Mouse (Mus musculus): ENCODE results near the gene Smug1. TPM values are rescaled to one million over a fixed set of nuclear protein-coding genes. Genes with fewer than 3 reads are reported as not detected.

The Smug1 gene
- total RNA-seq, 2 experiments from 2014 or later = 1.8 to 4.7 TPM

DNA sequence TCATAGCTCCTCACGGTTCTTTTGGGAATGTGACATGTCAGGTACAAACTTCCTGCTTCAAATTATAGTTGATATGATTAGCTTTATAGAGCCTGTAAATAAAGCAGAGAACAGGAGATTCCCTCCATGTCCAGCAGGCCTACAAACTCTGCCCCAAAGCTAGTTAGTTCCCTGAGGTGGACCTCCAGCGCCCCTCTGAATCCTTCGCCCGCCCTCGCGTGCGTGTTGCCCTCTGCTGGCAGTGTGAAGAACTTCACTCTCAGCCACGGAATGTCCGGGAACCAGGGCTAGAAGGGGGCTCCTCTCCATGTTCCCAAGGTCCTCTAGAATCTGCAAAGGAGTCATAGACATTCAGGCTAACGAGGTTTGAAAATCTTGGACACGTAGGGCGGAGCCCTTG, 11.2 kb upstream of the Smug1 start:
- ATAC-seq (replicated peaks; ENCODE audit: poor library complexity, severe bottlenecking) = peak; percentile 53

DNA sequence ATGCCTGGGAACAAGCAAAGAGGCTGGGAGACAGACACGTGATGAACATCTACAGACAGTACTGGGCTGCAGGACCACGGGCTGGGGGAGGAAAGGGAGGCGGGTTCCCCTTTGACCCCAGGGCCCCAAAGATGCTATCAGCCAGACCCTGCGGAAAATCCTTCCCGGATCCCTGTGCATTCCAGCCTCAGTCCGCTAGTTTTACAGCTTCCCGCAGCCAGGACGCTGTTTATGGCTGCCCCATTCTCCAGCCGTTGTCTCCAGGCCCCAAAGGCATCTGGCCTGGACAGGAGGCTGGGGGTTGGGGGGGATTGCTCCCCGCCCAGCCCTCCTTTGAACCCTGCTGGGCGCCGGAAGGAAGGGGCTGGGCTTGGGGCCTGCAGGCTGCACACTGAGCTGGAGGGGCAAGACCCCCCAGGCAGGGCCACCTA, 10.7 kb upstream of the Smug1 start:
- no peak for ATAC-seq (replicated peaks; ENCODE audit: poor library complexity, severe bottlenecking)

DNA sequence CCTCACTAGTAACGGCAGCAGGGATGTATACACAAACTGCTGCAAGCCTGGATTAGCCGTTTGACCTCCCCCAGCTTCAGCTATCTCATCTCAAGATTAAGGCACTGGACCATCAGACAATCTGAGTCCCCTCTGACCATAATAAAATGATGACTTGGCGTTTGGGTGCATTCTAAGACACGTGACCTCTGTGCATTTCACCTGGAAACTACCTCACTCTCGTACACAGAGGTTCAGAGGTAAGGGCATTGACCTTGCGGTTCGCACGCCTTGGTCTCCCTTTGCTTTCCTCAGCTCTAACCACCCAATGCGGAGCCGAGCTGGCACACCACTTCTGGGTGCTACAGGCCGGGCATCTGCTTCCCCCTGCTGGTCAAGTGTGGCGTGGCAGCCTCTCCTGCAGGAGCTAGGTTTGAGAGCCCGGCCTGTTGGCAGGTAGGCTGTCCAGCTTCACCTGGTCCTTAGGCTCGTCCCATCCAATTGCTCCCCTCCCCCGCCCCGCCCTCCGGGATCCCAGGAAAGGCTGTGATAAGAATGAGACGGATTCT, 10.1 kb upstream of the Smug1 start:
- ATAC-seq (replicated peaks; ENCODE audit: poor library complexity, severe bottlenecking) = peak; percentile 74

DNA sequence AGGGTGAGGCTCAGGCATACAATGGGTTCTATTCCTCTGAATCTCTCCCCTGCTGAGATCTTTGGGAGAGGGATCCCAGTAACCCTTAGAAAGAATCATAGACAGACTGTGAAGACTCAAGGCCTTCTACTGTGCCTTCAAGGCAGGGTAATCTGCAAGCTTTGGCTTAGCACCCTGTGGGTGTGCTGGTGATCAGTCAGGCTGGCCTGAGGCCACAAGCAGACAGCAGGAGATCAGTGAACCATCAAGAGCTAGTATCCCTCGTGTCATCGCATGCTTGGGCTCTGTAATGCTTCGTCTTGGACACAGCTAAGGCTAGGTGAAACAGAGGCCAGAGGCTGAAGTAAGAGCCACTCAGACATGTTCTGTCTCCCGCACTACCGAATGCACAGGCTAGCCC, 6.4 kb upstream of the Smug1 start:
- ATAC-seq (replicated peaks; ENCODE audit: poor library complexity, severe bottlenecking) = no peak

DNA sequence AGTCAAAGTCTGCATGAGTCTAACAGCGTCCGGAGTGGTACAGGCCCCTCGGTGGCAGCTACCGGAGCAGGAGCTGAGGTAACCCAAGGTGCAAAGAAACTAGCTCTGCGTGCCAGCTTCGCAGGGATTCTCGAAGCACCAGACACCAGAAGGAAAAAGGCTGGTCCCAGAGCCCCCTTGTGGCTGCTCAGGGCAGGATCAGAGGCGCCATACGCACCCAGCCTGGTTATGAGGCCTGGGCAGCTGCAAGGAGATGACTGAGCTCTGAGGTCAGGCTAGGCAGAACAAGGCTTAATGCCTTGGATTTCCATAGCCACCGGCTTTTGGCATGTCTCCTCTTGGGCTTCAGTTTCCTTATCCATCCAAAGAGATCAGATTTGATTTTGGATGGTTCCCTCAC, 5.6 kb upstream of the Smug1 start:
- peak; percentile 45; the same call in 1 of the 2 replicates for ATAC-seq (replicated peaks; ENCODE audit: poor library complexity, severe bottlenecking)

DNA sequence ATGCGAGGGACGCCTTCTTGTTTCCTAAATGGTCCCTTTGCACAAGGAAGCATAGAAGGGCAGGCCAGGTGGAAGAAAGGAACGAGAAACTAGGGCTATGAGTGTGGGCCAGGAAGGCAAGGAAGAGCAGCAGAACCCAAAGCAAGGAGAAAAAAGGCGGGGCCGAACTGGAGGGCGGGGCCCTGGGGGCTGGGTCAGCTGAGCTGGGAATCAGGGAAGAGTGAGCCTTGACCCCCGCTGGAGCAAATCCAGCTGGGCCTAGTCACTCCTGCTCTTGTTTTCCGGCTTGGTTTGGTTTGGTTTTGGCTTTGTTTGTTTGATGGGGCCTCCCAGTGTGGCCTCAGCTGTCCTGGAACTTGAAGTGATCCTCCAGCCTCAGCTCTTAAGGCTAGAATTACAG, 4.4 kb upstream of the Smug1 start:
- no peak for ATAC-seq (replicated peaks; ENCODE audit: poor library complexity, severe bottlenecking)

DNA sequence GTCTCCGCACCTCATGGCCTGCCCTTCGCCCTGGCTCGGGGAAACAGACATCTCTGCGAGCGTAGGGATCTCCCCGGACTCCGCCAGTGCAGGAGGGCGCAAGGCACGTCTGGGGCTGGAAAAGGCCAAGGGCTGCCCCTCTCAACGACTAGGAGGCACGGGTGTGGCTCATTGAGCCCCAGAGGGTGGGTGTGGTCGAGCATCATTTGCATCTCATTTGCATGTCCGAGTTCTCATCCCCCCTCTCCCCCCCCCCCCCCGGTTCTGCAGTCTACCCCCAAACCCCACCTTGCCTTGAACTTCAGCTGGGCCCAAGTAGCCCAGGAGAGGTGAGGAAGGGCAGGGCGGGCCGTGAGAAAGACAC, 3.4 kb upstream of the Smug1 start:
- no peak for ATAC-seq (replicated peaks; ENCODE audit: poor library complexity, severe bottlenecking)

DNA sequence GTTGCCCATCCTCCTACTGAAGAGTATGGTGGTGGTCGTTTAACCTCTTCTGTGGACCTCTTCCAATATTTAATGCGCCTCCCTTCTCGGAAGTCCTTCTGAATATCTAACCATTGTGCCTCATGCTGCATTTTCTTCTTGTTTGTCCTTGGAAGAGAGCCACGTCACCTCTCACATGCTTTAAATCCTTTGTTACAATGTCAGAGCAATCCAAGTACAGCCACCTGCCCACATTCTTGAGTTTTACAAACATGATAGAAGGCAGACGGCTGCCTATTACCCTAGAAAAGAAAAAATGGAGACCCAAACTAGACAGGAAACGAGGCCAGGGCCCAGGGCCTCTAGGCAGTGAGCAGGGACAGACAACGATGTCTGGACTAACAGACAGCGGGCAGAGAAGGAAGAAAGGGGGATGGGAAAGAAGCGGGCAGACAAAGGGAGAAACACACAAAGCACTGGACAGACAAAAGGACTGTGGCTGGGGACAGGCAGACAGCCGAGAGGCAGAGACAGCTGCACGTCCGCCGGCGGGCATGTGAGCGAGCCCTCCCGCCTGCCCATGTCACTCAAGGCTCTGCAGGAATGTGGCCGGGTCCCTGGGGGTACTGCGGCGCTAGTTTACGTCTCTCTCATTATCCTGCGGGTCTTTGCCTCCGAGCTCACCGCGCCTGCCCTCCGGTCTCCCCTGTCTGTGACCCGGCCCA, 2.9 kb upstream of the Smug1 start:
- ATAC-seq (replicated peaks; ENCODE audit: poor library complexity, severe bottlenecking) = no peak

DNA sequence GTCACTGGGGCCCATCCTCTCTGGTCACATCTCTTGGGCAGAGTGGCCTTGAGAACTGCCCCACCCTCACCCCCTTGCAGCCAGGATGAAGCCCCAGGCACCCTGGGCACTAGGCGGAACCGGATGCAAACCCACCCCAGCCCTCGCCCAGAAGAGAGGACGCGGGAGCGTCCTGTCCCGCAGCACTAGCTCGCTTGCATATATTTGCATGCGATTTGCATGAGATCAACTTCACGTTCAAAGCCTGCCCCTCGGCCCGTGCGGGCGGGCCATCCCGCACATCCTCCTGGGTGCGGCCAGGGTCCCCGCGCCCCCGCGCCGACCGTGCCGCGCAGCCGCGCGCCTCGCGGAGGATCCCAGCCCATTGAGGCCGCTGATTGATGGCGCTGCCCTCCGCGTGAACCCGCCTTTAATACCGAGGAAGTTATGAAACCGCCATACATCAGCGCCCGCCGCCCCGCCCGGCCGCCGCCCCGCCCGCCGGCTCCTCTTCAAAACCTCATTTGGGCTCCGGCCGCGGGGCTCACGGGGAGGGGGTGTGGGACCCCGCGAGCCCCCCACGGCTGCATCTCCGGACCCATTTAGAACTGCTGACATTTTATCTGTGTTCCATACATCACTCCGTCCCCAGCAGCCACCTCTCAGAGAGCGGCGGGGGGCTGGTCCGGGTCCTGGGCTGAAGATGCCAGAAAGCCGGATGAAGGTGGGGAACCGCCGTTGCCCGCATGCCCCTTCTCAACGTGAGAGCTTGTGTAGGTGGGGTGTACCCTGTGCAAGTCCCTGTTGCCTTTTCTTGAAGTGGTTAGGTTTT, 2.1 kb upstream of the Smug1 start:
- ATAC-seq (replicated peaks; ENCODE audit: poor library complexity, severe bottlenecking) = peak; percentile 45

DNA sequence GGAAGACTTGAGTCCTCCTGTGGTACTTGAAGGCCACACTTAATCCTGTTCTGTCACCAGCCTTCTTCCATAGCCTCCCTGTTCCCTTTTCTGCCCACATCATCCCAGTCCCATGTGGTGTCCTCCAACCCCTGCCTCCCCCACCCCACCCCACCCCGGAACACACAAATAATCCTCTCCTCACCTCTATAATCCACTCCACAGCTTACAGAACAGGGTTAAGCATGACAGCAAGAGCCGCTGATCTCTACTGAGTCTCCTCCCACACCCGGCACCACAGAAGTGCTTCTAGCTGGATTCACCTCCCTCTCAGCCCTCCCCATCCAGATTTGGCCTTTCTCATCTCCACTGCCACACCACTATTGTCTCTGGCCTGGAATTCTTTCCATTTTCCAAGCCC, 894 bp upstream of the Smug1 start:
- no peak for ATAC-seq (replicated peaks; ENCODE audit: poor library complexity, severe bottlenecking)

DNA sequence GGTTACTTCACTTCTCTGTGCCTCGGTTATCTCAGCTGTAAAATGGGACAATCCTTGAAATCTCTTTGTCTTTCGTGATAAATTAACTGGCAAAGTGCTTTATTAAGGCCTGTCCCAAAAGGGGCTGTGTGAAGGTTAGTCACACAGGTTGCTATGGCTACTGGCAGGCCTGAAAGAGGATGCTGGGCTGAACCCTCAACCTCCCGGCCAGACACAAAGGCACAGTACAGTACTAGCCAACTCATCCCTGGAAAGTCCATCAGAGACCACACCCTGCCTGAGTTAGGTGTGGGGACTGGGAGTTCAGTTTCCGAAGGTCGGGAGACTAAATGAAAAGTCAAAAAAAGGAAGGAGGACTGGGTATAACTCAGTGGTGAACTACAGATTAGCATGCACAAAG, 968 bp downstream of the Smug1 start:
- ATAC-seq (replicated peaks; ENCODE audit: poor library complexity, severe bottlenecking) = no peak

DNA sequence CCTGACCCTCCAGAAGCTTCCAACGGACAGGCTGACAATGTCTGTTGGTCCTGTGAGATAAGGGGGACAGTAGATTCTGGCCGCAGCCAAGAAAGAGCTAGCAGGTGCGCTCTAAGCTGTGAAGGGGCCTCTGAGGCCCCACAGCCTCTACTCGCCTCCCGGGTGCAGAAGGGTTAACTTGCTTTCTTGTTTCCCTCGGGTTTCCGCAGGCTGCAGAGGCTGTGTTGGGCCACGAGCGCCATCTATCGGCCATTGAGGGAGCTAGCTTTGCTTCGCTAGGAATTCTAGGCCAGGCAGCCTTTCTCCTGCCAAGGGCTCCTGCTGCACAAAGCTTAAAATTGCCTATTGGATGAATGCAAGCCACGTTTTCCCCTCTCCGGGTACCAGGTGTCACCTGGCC, 1.5 kb downstream of the Smug1 start:
- peak; percentile 54 for ATAC-seq (replicated peaks; ENCODE audit: poor library complexity, severe bottlenecking)

DNA sequence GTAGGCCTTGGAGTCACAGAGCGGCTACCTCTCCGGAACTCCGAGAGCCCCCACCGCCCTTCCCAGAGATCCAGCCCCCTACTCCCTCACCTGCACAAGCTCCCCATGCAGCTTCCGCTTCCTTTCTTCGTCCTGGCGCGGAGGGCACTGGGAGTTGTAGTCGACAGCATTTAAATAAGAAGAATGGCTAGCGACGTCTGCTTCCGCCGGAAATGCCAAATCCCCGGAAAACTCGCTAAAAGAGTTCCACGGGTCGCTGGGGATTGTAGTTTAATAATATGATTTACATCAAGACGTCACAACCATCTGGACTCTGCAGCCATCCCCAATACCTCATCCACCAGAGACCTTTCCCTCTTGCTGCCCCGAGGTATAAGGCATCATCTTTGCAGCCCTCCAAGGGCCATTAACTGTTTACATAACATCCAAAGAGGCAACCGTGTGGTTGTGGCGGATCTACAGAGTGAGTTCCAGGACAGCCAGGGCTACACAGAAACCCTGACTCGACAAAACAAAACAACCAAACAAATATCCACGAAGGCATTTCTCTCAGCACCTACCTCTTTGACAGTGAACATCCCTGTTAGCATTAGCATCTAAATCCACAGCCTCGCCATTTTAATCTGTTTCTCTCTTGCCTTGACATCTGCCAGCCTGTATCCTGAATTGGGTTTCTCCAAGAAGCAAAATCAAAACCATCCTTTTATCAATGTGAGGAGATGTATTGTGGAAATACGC, 3.5 kb downstream of the Smug1 start:
- ATAC-seq (replicated peaks; ENCODE audit: poor library complexity, severe bottlenecking) = peak; percentile 89

DNA sequence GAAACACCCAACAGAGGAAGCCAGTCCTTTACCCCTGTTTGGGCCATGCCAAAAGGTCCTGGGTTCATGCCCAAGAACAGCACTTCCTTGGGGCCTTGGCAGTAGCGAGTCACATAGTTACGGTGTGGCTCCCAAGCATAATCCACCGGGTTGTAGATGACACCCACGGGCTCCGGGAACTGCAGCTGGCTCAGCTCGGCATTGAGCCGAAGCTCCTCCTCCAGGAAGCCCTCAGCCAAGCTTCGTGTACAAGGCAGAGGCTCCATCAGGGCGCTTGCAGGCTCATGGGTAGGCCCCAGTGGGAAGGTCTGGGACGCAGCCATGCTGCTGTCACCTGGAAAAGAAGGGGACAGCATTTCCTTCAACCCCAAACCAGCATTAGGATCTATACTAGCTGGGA, 9.3 kb downstream of the Smug1 start:
- no peak for ATAC-seq (replicated peaks; ENCODE audit: poor library complexity, severe bottlenecking)

DNA sequence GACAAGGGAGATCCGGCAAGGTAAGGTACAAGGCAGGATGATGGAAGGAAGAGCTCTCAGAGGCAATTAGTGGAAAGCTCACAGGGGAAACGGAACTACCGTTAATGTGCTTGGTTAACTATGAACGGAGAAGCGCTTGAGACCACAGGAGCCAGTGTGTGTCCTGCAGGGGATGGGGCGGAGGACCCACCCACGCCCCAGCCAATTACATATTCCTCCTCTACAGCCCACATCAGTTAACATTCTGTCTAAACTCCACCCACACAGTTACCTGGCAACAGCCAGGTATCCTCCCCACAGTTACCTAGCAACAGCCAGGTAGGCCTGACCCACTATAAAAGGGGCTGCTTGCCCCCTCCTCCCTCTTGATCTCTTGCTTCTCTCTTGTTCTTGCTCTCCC, 10.0 kb downstream of the Smug1 start:
- ATAC-seq (replicated peaks; ENCODE audit: poor library complexity, severe bottlenecking) = no peak

DNA sequence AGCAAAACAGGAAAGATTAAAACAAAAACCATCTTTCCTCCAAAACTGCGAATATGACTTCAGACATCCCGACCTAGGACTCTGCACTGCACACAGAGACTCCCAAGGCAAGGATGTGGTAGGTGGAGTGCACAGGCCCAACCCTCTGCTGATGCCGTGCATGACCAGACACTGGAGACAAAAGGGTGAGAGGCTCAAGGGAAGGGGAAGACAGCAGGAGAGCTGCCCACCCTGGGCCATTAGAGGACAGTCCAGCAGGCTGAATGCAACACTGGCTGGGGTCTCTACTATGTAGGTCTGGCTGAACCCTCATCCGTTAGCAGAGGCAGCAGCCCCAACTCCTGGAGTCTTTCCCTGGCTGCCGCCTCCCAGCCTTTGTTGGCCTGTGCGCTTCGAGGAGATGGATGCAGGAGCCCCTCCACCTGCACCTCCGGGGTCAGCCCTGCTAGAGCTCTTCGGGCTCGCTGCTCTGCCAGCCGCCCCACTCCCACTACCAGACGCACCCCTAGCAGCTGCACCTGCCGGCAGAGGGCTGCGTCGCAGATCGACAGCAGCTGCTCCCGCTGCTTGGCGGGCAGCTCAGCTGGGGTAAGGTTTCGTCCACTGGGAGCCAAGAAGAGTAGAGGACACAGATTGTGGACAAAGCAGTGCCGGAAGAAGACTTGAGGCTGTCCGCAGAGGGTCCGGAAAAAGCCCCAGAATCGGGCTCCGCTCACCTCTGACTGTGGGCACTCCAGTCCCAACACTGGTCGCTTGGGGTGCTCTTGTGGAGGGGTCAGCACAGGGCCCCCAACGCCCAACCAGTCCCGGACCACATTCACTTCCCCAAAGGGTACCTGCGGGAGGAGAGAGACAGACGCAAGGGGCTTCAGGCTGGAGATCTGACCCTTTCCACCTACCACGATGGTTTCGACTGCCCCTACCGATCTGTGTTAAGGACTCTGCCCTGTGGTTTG, 11.2 kb downstream of the Smug1 start:
- ATAC-seq (replicated peaks; ENCODE audit: poor library complexity, severe bottlenecking) = no peak

DNA sequence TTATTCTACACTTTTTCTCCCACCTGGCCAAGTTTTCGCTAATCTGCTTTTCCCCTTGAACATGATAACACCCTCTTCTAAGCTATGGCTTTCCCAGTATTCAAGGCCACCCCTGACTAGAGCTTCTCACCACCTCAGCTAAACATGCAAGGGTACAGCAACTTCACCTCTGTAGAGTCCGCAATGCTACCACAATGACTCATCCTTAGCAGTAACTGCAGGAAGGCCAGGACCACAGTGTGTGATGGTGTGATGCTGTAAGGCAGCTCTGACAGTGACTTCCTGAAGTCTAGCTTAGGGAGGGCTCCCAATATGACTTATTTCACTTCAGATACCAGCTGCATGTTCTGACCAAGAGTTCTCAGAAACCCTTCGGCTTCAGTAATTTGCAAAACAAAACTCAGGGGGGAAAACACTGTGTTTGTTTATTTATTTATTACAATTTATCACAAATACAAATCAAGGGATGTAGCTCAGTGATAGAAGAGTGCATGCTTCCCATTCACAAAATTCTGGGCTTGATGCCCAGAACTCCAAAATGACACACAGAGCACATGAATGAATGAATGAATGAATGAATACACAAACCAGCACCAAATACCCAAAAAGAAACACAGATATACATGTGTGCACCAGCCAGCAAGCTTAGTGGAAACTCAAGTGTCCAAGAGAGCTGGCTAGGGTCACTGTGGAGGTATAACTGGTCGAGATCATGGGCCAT, 13.8 kb downstream of the Smug1 start:
- ATAC-seq (replicated peaks; ENCODE audit: poor library complexity, severe bottlenecking) = peak; percentile 55; the same call in 1 of the 2 replicates

DNA sequence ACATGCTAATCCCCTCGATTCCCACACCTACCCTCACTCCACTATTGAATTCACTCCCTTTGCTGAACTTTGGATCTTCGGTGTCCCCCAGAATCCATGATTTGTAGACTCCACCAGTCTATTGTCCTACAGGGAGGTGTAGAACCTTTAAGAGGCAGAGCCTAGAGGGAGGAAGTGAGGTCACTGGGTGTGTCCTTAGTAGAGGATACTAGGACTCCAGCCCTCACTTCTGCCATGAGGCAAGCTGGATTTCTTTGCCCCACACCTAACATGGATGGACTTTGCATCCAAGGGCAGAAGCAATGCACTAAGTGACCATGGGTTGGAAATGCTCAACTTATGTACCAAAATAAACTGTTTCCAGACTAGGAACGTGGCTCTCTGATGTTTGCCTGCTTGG, 14.5 kb downstream of the Smug1 start:
- ATAC-seq (replicated peaks; ENCODE audit: poor library complexity, severe bottlenecking) = 0 out of 2 replicates have a peak, but pooled peaks have one; percentile 33

DNA sequence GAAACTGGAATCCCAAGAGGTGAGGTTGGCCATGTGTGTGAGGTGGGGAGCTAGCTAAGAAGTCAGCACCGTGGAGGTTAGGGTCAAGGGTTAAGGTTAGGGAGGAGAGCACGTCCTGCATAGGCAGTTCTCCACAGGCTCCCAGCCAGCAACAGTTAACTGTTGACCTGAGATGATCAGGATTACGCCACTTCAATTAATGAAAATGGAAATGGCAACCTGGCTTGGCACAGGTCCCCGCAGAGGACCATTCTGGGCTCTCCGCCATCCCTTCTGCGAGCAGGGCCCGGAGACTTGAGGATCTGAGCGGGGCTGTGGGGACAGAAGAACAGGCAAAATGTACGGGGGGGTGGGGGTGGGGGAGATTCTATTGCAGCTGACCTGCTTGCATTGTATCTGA, 19.1 kb downstream of the Smug1 start:
- no peak for ATAC-seq (replicated peaks; ENCODE audit: poor library complexity, severe bottlenecking)
